23 mouse cellular contexts compared by ENCODE assay signal in genomic region chr5:97642251-97642650, GRCm38 (mm10).
DNase-seq lines count a peak whose midpoint lies in the region; ATAC-seq and TF ChIP-seq lines count a peak whose summit lies in the region.
"Had no signal": no experiment of that assay in that cellular context is flagged by ENCODE, and none has a peak within 500 bp of the region (broad histone marks: within the 10 kb centered on the region; RNA-seq: fewer than 3 reads in every experiment).

No protein-coding gene starts in this region.

- no peak for TF ChIP-seq RAD21 in CH12.LX (IDR thresholded peaks at IDR 0.05; ENCODE audit: low read depth, low read length)

- no peak overlapping the region for H3K9ac ChIP-seq in forebrain, embryonic 15.5 days (replicated peaks)
- H3K9ac ChIP-seq in forebrain, embryonic 12.5 days = no peak overlapping the region
- H3K9ac ChIP-seq in CH12.LX (ENCODE audit: insufficient read depth, low read depth) = no peak overlapping the region
- no peak overlapping the region for H3K9ac ChIP-seq in midbrain, embryonic 15.5 days
- H3K9ac ChIP-seq: embryonic facial prominence, embryonic 15.5 days; heart, embryonic 12.5 days; hindbrain, embryonic 12.5 days; limb, embryonic 12.5 days; liver, embryonic 13.5 days; lung, embryonic 15.5 days; neural tube, embryonic 12.5 days had no signal

- H3K27me3 ChIP-seq in forebrain, embryonic 15.5 days = no peaks in the 10 kb centered on the region
- H3K27me3 ChIP-seq in forebrain, embryonic 12.5 days = no peaks in the 10 kb centered on the region
- H3K27me3 ChIP-seq in CH12.LX (replicated peaks) = no peaks in the 10 kb centered on the region
- H3K27me3 ChIP-seq in midbrain, embryonic 15.5 days (replicated peaks) = no peaks in the 10 kb centered on the region
- H3K27me3 ChIP-seq: embryonic facial prominence, embryonic 15.5 days; heart, embryonic 12.5 days; hindbrain, embryonic 12.5 days; limb, embryonic 12.5 days; liver, embryonic 13.5 days; lung, embryonic 15.5 days; neural tube, embryonic 12.5 days had no signal

- peak; percentile 71; the same call in 1 of the 2 replicates for ATAC-seq in forebrain, embryonic 15.5 days (replicated peaks)
- no peak for ATAC-seq in forebrain, embryonic 12.5 days (ENCODE audit: low FRiP score)
- no peak for ATAC-seq in midbrain, embryonic 15.5 days (replicated peaks)
- ATAC-seq: inflammation-experienced regulatory T-cells, adult 6 months had no signal

- TF ChIP-seq POLR2A in CH12.LX (IDR thresholded peaks at IDR 0.05; ENCODE audit: low read depth, low read length) = no peak

- peak overlapping the region; percentile 54 for H3K27ac ChIP-seq in forebrain, embryonic 15.5 days (replicated peaks)
- H3K27ac ChIP-seq in forebrain, embryonic 12.5 days = no peak overlapping the region
- no peak overlapping the region for H3K27ac ChIP-seq in CH12.LX (ENCODE audit: insufficient read depth, low read depth)
- no peak overlapping the region for H3K27ac ChIP-seq in midbrain, embryonic 15.5 days
- H3K27ac ChIP-seq: embryonic facial prominence, embryonic 15.5 days; hindbrain, embryonic 12.5 days; limb, embryonic 12.5 days; liver, embryonic 13.5 days; lung, embryonic 15.5 days; neural tube, embryonic 12.5 days; stomach, postnatal 0 days had no signal

- dilution Hi-C loops in CH12.LX (cut with MboI; ENCODE audit: extremely low pct_ligation_motif_present, extremely low pct_unique_long_range_greater_than_20kb, low sequenced_read_pairs) = no loop called here

- in situ Hi-C loops in CH12.LX (cut with MboI; ENCODE audit: low pct_ligation_motif_present, low pct_unique_long_range_greater_than_20kb, low sequenced_read_pairs) = no loop called here

- TF ChIP-seq EP300 in CH12.LX (IDR thresholded peaks at IDR 0.05; ENCODE audit: low read length) = no peak

- H3K79me2 ChIP-seq in CH12.LX (replicated peaks; ENCODE audit: control insufficient read depth, extremely low read depth, insufficient read depth, poor library complexity, severe bottlenecking) = no peaks in the 10 kb centered on the region

- 56% methylated on average over 13 of the region's 13 CpGs for WGBS in forebrain, embryonic 15.5 days
- 86% methylated on average over 13 of the region's 13 CpGs for WGBS in forebrain, embryonic 12.5 days
- 86% methylated on average over 13 of the region's 13 CpGs for WGBS in midbrain, embryonic 15.5 days

- H3K9me3 ChIP-seq in forebrain, embryonic 15.5 days = no peaks in the 10 kb centered on the region
- H3K9me3 ChIP-seq in forebrain, embryonic 12.5 days = no peaks in the 10 kb centered on the region
- no peaks in the 10 kb centered on the region for H3K9me3 ChIP-seq in CH12.LX (replicated peaks; ENCODE audit: low read length)
- H3K9me3 ChIP-seq in midbrain, embryonic 15.5 days = no peaks in the 10 kb centered on the region
- H3K9me3 ChIP-seq: embryonic facial prominence, embryonic 15.5 days; heart, embryonic 12.5 days; hindbrain, embryonic 12.5 days; limb, embryonic 12.5 days; liver, embryonic 13.5 days; lung, embryonic 15.5 days; neural tube, embryonic 12.5 days had no signal

- no peak overlapping the region for H3K4me3 ChIP-seq in forebrain, embryonic 15.5 days
- no peak overlapping the region for H3K4me3 ChIP-seq in forebrain, embryonic 12.5 days (replicated peaks)
- no peak overlapping the region for H3K4me3 ChIP-seq in CH12.LX (replicated peaks in 1 of 3; ENCODE audit: low read depth in 2 of 3, low read length in 2 of 3, poor library complexity in 1 of 3)
- H3K4me3 ChIP-seq in midbrain, embryonic 15.5 days = no peak overlapping the region
- H3K4me3 ChIP-seq: embryonic facial prominence, embryonic 15.5 days; heart, embryonic 12.5 days; hindbrain, embryonic 12.5 days; limb, embryonic 12.5 days; liver, embryonic 13.5 days; lung, embryonic 15.5 days; neural tube, embryonic 12.5 days had no signal

- 0 out of 2 replicates have a peak overlapping the region, but pooled peaks have one; percentile 10 for H3K4me2 ChIP-seq in forebrain, embryonic 15.5 days (replicated peaks)
- no peak overlapping the region for H3K4me2 ChIP-seq in forebrain, embryonic 12.5 days
- peak overlapping the region; percentile 13; the same call in 1 of the 2 replicates for H3K4me2 ChIP-seq in CH12.LX (ENCODE audit: insufficient read depth, low read depth, poor library complexity, severe bottlenecking)
- no peak overlapping the region for H3K4me2 ChIP-seq in midbrain, embryonic 15.5 days
- H3K4me2 ChIP-seq: embryonic facial prominence, embryonic 15.5 days; heart, embryonic 12.5 days; hindbrain, embryonic 12.5 days; limb, embryonic 12.5 days; liver, embryonic 13.5 days; lung, embryonic 15.5 days; midbrain, embryonic 11.5 days; neural tube, embryonic 12.5 days had no signal

- H3K36me3 ChIP-seq in forebrain, embryonic 15.5 days = no peaks in the 10 kb centered on the region
- H3K36me3 ChIP-seq in forebrain, embryonic 12.5 days (replicated peaks) = no peaks in the 10 kb centered on the region
- no peaks in the 10 kb centered on the region for H3K36me3 ChIP-seq in CH12.LX (replicated peaks in 1 of 2; ENCODE audit: control insufficient read depth in 1 of 2, insufficient read depth in 1 of 2, low read length in 1 of 2)
- H3K36me3 ChIP-seq in midbrain, embryonic 15.5 days (replicated peaks) = no peaks in the 10 kb centered on the region
- H3K36me3 ChIP-seq: embryonic facial prominence, embryonic 15.5 days; heart, embryonic 12.5 days; hindbrain, embryonic 12.5 days; limb, embryonic 12.5 days; liver, embryonic 13.5 days; lung, embryonic 15.5 days; neural tube, embryonic 12.5 days had no signal

- peaks cover 25% of the 10 kb centered on the region for H3K4me1 ChIP-seq in forebrain, embryonic 15.5 days
- no peaks in the 10 kb centered on the region for H3K4me1 ChIP-seq in forebrain, embryonic 12.5 days
- no peaks in the 10 kb centered on the region for H3K4me1 ChIP-seq in CH12.LX (ENCODE audit: control insufficient read depth in 1 of 2, insufficient read depth in 2 of 2)
- H3K4me1 ChIP-seq in midbrain, embryonic 15.5 days = no peaks in the 10 kb centered on the region
- H3K4me1 ChIP-seq: embryonic facial prominence, embryonic 15.5 days; heart, embryonic 12.5 days; hindbrain, embryonic 12.5 days; liver, embryonic 13.5 days; neural tube, embryonic 12.5 days had no signal

- no peak for DNase-seq in CH12.LX (ENCODE audit: extremely low read depth)
- DNase-seq in layer of hippocampus, adult 8-10 months (ENCODE audit: low spot score in 2 of 2) = peak; percentile 48 to 60
- DNase-seq in right cerebral cortex, postnatal 10 days (ENCODE audit: low spot score in 2 of 2) = peak; percentile 48 to 74
- no peak for DNase-seq in lung, postnatal 4 days
- DNase-seq: adrenal gland, postnatal 25 days; heart, adult 11 months; heart, postnatal 14 days; kidney, adult 2 months; kidney, postnatal 10 days; liver, embryonic 13.5 days; thymus, postnatal 14 days had no signal

- no peak for TF ChIP-seq CTCF in CH12.LX (conservative IDR thresholded peaks at IDR 0.05 in 1 of 2, IDR thresholded peaks at IDR 0.05 in 1 of 2; ENCODE audit: low read depth in 2 of 2, low read length in 2 of 2)

TF ChIP-seq in CH12.LX, 34 proteins besides CTCF, POLR2A, EP300 and RAD21:
- TF ChIP-seq IRF4 (IDR thresholded peaks at IDR 0.05; ENCODE audit: low read depth, low read length) = no peak
- 0 out of 2 replicates have a peak, but pooled peaks have one; percentile 22 for TF ChIP-seq CHD2 (IDR thresholded peaks at IDR 0.05; ENCODE audit: low read length)
TF ChIP-seq in CH12.LX: peak in this region for 1.

Comparison
In these comparisons a context has a peak if more than half of its experiments do, and no peak if none do; other contexts are left out.
1. H3K4me2 ChIP-seq: peak in forebrain, embryonic 15.5 days (single experiment) and CH12.LX (single experiment); none in forebrain, embryonic 12.5 days (single experiment) and midbrain, embryonic 15.5 days (single experiment).
2. DNase-seq: peak in layer of hippocampus, adult 8-10 months (2 of 2) and right cerebral cortex, postnatal 10 days (2 of 2); none in CH12.LX (single experiment) and lung, postnatal 4 days (0 of 2).